Mouse (Mus musculus) gastrocnemius, adult 8-10 months (tissue): ENCODE measurements around the gene Myh7. TPM values are rescaled to one million over a fixed set of nuclear protein-coding genes. Genes with fewer than 3 reads are reported as not detected.

Source experiments
- DNase-seq, 2 experiments: peaks; one replicate each; pipeline ENCODE4 v3.0.0; 2022; ENCODE audit warnings: low spot score in 2 of 2
- total RNA-seq, 4 experiments: library from RNA; stranded (reverse); gene quantifications; 2 replicates each; pipeline ENCODE4 v1.2.4; 2022

Gene Myh7
- total RNA-seq, 4 experiments from 2014 or later = 508 to 760 (median 618) TPM

DNA sequence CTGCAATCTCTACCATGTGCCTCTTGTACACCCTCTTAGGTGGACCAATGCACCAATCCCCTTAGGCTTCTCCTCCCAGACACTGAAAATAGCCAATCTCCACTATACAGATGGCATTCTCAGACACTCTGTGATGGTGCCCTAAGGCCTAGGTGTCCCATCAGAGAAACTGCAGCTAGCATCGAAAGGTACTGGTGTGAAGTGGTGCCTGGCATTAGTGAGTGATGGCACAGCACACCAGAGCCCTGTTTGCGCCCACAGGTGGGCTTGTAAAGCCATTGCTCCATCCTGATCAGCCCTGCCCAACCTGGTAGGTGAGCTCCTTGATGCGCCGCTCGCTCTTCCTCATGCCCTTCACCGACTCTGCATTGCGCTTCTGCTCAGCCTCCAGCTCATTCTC, 50.5 kb downstream of the Myh7 start:
- no peak for DNase-seq

DNA sequence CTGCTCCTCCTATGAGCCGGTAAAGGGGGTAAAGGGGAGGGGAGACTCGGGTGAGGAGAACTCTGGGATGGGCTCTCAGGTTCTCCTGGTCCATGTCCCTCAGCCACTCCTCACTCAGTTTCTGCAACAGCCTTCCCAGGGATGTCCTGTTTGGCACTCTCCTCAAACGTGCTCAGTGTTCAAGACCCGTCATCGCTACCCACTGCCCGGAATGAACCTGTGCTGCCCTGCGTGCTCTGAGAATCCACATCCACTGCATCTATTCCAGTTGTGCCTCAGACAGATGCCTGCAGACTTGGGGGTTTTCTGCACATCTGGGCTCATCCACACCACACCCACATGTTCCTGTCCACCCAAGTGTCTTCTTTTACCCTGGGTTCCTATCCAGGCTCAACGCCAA, 51.9 kb downstream of the Myh7 start:
- DNase-seq = no peak

DNA sequence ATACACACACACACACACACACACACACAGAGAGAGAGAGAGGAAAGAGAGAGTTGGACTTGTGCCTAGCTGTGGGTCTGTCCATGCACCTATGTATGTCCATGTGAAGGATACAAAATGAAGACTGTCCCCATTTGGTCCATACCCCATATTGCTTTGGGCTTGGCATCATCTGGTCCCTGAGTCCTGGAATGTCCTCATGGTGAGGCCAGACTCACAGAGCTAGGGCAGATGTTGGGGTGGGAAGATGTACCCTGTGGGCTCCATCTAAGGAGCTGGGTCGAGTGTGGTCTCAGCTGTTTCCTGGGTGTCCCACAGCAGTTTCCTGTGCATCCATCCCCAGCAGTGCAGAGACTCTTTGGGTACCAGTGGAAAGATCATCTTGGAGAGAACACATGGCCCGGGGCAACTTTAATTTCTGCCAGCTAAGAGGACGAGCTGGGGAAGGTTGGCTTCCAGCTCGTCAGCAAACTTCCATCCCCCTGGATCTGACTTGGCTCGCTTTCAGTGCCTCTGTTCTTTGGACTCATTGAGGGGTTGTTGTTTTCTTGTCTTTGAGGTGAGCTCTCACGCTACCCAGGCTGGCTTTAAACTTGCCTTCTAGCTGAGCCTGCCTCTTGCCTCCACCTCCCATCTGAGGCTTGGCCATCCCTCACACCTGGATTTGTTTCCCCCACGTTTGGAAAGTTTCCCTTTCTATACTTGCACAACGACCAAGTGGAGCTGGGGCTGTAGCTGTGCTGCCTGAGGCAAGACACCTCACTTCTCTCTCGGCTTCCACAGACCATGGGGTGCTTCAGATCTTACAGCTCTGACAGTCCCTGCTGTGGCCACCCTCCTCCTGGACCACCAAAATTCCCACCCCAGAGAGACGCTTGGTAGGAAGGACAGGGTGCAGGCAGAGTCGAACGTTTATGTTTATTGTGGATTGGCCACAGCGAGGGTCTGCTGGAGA, 53.1 kb downstream of the Myh7 start:
- DNase-seq = no peak

DNA sequence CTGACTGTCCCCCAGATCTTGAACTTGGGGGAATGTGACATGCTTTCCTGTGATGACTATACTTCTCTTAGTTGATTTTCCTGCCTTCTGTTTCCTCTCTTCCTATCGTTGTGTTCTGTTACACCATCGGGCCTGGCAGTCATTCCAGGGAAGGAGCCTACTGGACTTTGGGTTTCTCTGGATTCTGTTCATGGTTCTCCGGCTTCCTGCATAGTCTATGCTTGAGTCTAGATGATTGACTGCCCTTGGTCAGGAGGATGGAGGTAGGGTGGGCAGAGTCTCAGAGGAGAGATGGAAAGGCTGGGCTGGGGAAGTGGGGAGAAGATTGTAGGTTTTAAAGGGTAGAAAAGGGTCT, 54.3 kb downstream of the Myh7 start:
- DNase-seq = no peak

DNA sequence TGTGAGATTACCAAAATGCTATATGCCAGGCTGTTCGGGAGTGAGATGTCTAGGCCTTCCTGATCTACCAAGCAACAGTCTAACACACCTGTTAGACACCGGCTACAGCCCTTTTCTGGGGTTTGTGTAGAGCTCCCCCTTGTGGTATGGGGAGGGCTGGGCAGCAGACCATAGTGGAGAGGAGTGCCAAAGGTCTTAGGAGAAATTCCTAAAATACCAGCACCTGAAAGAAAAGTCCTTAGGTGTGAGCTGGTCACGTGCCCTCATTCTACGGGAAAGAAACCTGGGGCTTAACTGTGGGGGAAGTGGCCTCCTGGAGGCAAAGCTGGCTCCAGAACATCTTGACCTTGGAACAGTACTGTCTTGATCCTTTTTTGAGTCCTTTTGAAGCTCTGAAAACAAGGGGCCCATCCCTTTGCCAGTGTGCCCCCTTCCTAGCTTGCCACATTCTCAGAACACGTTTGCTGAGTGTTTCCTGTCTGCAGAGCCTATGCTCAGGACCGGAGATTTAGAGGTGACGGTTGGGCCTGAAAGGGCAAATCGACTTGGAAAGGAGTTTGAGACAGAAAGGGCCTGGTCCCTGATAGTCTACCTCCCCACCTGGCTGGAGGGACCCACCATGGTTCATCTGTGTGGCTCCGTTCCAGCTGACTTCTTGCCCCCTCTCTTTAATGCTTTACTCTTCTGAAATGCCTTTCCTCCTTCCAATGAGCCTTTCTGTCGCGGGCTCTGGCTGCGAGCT, 54.8 kb downstream of the Myh7 start:
- peak; percentile 26 to 39 for DNase-seq

DNA sequence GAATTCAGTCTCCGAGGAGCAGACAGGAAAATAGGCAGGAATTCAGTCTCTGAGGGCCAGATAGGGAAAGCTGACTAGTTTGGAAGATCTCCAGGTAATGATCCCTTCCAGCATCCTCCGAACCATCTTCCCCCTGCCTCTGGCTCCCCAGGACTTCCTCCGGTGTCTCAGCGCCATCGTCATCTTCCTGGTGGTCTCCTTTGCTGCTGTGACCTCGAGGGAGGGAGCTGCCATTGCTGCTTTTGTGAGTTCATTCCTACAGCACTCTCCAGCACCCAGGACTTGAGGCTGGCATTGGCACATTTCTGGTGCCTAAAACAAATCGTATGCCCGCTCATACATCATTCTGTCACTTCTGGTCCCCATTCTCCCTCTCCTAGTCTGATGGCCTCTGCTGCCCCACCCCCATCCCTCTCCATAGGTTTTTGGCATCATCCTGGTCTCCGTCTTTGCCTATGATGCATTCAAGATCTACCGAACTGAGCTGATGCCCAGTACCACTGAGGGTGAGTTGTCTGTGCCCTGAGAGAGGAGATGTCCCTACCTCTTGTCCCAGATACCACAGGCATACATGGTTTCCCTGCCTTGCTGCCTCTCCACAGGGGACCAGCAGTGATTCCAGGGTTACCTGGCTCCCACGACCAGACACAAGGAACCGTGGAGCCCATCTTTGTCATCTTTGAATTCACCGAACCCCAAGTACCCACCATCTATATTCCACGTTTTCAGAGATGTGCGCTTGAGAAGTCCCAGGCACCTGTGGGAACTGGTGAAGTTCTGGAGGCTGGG, 55.8 kb downstream of the Myh7 start:
- no peak for DNase-seq

DNA sequence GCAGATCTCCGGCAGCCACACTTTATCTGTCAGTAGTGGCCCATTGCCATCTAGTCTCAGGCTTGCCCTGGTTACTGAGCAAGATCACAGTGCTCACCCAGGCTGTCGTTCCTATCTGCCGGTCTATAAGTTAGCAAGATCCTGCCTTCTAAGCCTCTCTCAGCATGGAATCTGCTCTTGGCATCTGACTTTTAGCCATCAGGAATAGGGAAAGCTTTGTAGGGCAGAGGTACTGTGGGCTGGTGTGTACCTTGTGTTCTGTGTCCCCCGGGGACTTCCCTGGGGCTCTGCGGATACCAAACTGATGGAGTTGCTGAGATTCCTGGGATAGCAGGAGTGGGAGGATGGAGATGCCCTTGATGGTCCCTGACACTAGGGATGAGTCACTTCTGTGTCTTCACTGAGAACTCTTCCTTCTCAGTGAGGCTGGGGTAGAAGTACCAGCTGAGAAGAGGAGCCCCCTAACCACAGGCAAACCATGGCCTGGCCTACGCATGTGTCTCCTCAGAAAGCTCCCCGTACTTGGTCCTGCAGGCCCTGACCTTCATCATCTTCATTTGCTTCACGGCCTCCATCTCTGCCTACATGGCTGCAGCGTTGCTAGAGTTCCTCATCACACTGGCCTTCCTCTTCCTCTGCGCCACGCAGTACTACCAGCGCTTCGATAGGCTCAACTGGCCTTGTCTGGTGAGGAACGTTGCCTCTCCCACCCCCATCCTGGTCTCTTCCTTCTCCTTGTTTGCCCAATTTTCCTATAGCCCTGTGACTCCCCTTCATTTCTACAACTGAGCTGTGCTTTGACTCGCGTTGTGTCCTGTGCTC, 56.9 kb downstream of the Myh7 start:
- DNase-seq = no peak

DNA sequence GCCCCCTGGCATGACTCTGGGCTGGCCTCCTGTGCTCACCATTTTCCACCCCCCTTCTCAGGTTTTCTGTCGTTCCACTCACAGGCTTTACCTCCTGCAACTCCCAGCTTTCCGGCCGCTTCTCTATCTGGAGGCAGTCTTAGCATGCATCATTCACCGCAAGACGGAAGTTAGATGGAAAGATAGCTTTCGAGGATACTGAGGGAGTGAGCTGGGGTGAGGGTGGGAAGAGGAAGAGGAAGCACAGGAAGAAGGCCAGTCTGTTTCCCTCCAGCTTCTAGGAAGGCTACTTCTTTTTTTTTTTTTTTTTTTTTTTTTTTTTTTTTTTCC, 57.6 kb downstream of the Myh7 start:
- DNase-seq = no peak

DNA sequence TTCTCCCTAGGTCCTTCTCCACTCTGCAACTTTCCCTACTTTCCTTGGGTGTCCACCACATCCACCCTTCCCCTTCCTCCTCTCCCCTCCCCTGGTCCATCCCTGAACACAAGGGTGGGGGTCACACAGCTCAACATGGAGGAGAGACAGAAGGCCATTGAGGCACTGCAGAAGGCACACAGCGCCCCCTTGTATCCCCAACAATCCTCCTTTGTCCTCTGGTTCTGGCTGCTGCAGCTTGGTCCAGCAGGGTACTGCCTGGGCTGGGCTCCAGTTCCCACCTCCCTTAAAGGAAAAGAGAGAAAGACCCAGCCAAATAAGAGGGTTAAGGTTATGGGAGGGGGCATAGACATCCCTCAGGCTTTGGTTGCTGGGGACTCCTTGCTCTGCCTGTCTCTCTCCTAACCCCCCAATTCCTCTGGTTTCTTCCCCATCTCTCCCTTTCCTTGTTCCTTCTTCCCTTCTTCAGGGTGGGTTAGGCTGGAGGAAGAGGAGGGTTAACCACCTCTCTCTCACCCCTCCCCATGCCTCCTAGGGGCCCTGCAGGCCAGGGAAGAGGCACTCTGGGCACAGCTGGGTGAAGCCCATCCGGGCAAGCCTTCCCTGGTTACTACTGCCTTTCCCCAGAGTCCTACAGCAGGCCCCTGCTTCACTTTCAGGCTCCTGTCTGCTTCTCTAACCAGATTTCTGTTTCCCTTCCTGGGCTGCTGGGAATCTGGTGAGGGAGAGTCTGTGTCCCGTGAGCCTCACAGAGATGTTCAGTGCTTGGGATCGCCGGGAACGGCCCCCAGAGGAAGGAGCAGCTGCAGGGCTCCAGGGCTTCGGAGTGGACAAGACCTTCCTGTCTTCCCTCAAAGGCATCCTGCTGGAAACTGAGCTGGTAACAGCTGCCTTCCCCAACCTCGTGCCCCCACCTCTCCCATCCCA, 58.3 kb downstream of the Myh7 start, which contains the start of gene Cmtm5:
Gene Cmtm5, plus strand, starts transcription at position 358 of the 927 bp plus-strand sequence.
- no peak for DNase-seq

DNA sequence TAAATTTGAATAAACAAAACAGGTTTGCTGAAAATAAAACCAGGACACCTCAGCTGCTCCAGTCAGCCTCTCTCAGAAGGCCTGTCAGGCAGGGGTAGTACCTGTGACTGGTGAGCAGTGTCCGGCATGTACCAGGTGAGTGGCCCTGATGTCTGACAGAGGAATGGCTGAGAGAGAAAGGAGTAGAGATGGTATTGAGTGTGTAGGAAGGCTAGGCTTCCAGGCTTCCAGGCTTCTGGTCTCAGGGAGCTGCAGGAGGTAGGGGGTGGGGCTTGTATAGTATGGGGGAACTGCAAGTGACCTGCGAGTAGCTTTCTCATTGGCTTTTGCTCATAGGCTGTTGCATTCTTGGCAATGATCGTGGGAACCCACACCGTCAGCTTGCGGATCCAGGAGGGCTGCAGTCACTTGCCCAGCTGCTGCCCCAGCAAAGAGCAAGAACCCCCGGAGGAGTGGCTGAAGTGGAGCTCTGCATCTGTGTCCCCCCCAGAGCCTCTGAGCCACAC, 61.7 kb downstream of the Myh7 start, which contains the start of gene Il25:
Gene Il25, plus strand, starts transcription at position 51 of the 506 bp plus-strand sequence.
- DNase-seq = no peak

DNA sequence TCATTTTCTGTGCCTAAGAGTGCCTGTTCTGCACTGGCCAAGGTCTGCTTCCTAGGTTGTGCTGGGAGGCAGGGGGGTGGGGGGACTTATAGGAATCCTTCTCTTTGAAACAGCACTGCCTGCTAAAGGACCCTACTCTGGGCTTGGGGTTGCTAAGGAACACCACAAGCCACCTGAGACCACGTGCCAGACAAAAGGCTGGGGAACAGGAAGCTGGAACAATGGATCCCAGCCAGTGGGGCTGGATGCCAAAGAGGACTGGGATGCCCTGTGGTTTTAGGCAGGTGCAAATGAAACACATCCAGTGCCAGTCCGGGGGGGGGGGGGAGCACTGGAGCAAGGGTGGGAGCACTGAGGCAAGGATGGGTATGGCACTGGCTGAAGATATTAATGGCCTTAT, 64.0 kb downstream of the Myh7 start:
- no peak for DNase-seq

DNA sequence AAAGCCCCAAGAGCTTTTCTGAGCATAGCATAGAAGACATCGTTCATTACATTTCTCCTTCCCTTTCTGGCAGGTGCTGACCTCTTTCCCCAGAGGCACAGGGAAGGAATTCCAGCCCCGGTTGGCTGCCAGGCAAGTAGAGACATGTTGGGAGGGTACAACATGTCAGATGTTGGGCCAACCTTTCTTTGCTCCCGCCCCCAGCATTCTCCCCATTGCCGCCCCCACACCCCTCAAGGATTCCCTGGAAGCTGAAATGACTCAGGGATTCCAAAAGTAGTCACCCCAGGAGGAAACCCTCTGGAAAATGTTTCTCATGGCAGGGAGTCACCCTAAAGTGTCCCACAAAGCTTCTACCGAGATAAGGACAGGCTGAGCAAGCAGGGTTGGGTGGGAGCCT, 64.6 kb downstream of the Myh7 start:
- no peak for DNase-seq

DNA sequence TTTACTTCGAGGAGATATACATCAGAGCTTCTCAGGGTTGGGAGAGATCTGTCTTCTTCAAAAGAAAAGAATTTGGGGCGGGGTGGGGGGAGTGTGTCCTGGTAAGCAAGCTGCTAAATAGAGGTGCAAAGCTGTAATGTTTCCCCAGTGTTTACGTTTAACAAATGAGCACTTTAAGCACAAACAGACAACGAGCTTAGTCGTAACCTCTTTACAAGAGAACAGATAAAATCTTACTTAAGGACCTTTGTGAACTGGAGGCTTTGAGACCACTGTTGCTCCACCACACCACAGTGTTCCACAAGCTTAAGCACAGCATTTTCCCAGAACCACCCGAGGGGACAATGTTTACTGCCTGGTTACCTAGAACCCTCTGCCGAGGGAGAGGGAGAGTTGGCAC, 67.1 kb downstream of the Myh7 start:
- DNase-seq = no peak

DNA sequence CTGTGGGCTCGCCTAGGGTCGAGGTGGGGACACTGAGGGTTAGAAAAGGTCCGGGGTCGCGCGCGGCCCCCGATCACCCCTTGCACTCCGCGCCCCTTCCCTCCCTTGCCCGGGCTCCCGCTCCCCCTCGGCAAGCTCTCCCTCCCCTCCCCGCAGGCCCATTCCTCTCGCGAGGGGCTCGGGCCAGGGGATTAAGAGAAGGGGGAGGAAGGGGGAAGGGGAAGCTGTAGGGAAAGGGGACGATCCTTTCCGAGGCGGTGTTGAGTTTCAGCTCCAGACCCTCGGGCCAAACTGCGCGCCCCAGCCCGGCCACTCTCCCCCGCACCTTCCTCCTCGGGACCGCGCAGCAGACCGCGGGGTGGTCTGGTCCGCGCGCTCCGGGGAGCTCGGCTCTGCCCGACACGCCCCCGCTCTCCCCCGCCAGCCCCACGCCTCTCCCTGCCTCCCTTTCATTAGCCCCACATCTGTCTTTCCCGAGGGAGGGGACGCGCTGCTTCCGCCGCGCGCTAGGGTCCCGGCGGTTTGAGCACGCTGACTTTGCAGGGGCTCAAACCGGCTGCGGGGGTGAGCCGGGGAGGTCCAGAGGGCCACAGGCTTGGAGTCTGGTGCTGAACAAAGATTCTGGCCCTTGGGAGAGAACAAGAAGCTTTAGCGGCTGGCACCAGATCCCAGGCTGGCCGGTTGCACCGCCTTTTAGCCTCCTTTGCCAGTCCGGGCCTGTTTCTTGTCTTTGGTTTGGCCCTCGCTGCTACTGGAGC, 67.8 kb downstream of the Myh7 start:
- DNase-seq = peak; percentile 16 to 36

DNA sequence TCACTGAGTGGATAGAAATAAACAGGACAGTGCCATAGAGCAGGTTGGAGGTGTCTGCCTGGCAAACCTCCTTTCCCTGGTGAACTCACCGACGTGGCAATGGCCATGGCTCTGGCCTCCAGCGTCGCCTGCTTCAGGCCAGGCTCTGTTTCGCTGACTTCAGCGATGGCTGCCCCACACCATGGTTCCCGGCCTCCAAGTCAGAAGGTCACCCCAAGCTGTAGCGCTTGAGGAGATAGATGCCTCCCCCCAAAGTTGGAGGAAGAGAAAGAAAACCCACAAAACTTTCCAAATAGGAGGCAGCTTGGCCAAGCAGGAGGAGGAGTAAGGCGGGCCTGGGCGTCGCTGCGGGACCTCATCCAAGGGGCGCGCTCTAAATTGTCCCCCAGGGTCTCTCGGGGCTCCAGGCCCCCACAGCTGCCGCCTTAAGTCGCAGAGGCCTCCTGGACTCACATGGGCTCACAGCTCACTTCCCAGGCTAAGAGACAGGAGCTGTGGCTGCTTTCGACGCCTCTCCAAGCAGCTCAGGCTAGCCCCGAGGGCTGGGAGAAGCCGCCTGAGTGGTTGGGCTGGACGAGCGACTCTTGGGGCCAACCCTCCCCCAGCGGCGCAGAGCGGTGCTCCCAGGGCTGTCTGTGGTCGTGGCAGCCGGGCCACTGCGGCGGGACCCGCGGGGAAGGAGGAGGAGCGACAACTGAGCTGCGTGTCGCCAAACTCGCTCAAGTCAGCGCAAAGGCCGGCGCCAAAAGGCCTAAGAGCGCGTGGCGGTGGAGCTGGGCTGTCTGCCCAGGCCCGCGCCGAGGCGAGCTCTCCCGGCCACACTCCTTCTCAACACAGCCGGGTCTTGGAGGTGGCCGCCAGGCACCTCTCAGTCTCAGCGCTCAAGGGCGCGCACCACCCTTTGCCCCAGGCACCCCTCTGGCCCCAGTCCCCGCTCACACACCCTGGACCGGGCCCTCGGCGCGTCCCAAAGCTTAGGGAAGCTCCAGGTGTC, 68.8 kb downstream of the Myh7 start, which contains the start of gene Efs:
Gene Efs, minus strand, starts transcription at position 778 of the 994 bp plus-strand sequence.
- peak; percentile 42 to 58 for DNase-seq

DNA sequence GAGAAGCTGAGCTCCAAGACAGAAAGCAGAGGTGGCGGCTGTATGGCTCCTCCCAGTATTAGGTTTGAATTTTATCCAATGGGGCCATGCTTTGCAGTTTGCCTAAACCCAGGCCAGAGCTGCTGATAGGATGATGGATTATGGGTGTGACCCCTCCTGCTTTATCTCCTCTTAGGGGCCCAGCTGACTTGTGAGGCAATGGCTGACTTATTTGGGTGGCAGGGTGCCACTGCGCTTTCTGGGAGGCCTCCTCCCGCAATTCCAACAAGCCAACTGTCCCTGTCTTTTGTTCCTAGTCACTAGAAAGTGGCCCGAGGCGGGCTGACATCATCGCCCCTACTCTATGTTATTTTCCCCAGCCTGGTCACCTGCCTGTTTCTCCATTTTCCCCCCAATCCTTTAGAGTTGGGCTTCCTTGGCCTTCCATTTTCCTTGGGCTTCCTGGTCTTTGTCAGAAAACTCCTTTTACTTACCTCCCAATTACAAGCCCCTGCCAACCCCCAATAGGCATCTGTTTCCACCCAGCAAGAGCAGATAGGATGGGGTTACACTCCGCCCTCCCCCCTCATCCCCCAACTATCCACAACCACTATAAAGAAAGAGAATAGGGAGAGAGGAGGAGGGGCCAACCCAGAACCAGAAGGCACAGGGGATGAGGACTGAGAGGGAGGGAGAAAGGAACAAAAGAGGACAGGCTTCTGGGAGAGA, 69.6 kb downstream of the Myh7 start:
- peak; percentile 32 to 44 for DNase-seq
